Mouse (Mus musculus) neural tube, embryonic 10.5 days (tissue): ENCODE data around the gene Emilin3.
"Not testable (repeated sequence)": the region's sequence is repeated elsewhere in the genome, so short reads cannot be mapped to it uniquely, and the experiment has no call there.

Experiments used
- DNase-seq: peaks from one replicate; pipeline ENCODE4 v3.0.0-alpha.2; 2017; ENCODE audit warnings: low spot score; ENCODE audit errors: extremely low spot score

Emilin3 gene

GRCm38 (mm10) chr2:160912231-160912671 is at the start of gene Emilin3:
Gene Emilin3 (minus strand): TSS chr2:160912328.
- peak; percentile 60 for DNase-seq

GRCm38 (mm10) chr2:160960956-160961646 is 49.0 kb upstream of the Emilin3 start:
- DNase-seq = no peak

GRCm38 (mm10) chr2:160959901-160960300 is 47.8 kb upstream of the Emilin3 start:
- DNase-seq = no peak

- DNase-seq = no peak
Observed at GRCm38 (mm10) chr2:160958737-160959136, 46.6 kb upstream of the Emilin3 start.

GRCm38 (mm10) chr2:160957801-160958200 is 45.7 kb upstream of the Emilin3 start:
- DNase-seq = not testable (repeated sequence)

- DNase-seq = not testable (repeated sequence)
Observed at GRCm38 (mm10) chr2:160957307-160957706, 45.2 kb upstream of the Emilin3 start.

- DNase-seq = no peak
Observed at GRCm38 (mm10) chr2:160955331-160955730, 43.2 kb upstream of the Emilin3 start.

- no peak for DNase-seq
Observed at GRCm38 (mm10) chr2:160954541-160954940, 42.4 kb upstream of the Emilin3 start.

GRCm38 (mm10) chr2:160953131-160953873 is 41.2 kb upstream of the Emilin3 start:
- DNase-seq = no peak

GRCm38 (mm10) chr2:160951595-160951994 is 39.5 kb upstream of the Emilin3 start:
- no peak for DNase-seq

- no peak for DNase-seq
Observed at GRCm38 (mm10) chr2:160942443-160942842, 30.3 kb upstream of the Emilin3 start.

GRCm38 (mm10) chr2:160940930-160941709 is 29.0 kb upstream of the Emilin3 start:
- no peak for DNase-seq

GRCm38 (mm10) chr2:160934451-160934850 is 22.3 kb upstream of the Emilin3 start:
- no peak for DNase-seq

- DNase-seq = no peak
Observed at GRCm38 (mm10) chr2:160933890-160934289, 21.8 kb upstream of the Emilin3 start.

GRCm38 (mm10) chr2:160932981-160933380 is 20.9 kb upstream of the Emilin3 start:
- DNase-seq = no peak

- DNase-seq = no peak
Observed at GRCm38 (mm10) chr2:160932325-160932724, 20.2 kb upstream of the Emilin3 start.

- DNase-seq = no peak
Observed at GRCm38 (mm10) chr2:160931378-160931777, 19.2 kb upstream of the Emilin3 start.

GRCm38 (mm10) chr2:160925203-160925602 is 13.1 kb upstream of the Emilin3 start:
- DNase-seq = no peak

- DNase-seq = no peak
Observed at GRCm38 (mm10) chr2:160921285-160921684, 9.2 kb upstream of the Emilin3 start.

GRCm38 (mm10) chr2:160918930-160919215 is 6.7 kb upstream of the Emilin3 start:
- DNase-seq = no peak

- DNase-seq = no peak
Observed at GRCm38 (mm10) chr2:160918154-160918929, 6.2 kb upstream of the Emilin3 start.
